Mouse (Mus musculus) lung, postnatal 0 days (tissue): ENCODE data around the gene H2al1b. TPM values are rescaled to one million over a fixed set of nuclear protein-coding genes. Genes with fewer than 3 reads are reported as not detected.
"Not testable (repeated sequence)": the region's sequence is repeated elsewhere in the genome, so short reads cannot be mapped to it uniquely, and the experiment has no call there.

Experiments used
- ATAC-seq: fragments of 200-750 bp; cut with Nextera tagmentation; 2 replicates; pipeline ENCODE4 v1.8.0; 2017; ENCODE audit warnings: moderate library complexity
- DNase-seq: peaks from one replicate; pipeline ENCODE4 v3.0.0-alpha.2; 2016; ENCODE audit warnings: low spot score
- H3K27ac ChIP-seq: fragments of 300-500 bp; sonication (generic); 2 replicates; pipeline ENCODE4 v1.5.1; 2014; ENCODE audit warnings: antibody characterized with exemption, mild to moderate bottlenecking, low read length, mixed read lengths
- H3K27me3 ChIP-seq: fragments of 300-500 bp; sonication (generic); replicated peaks from 2 replicates; pipeline ENCODE4 v1.6.1; 2014; ENCODE audit warnings: low read length, mixed read lengths; ENCODE audit not compliant: insufficient read depth
- H3K36me3 ChIP-seq: fragments of 300-500 bp; sonication (generic); 2 replicates; pipeline ENCODE4 v1.6.1; 2014; ENCODE audit warnings: low read length, mixed read lengths; ENCODE audit not compliant: insufficient read depth
- H3K4me1 ChIP-seq: fragments of 300-500 bp; sonication (generic); 2 replicates; pipeline ENCODE4 v1.6.1; 2014; ENCODE audit warnings: antibody characterized with exemption, low read depth, low read length, mixed read lengths; ENCODE audit not compliant: insufficient read depth
- H3K4me2 ChIP-seq: fragments of 300-500 bp; sonication (generic); replicated peaks from 2 replicates; pipeline ENCODE4 v1.6.1; 2014; ENCODE audit warnings: low read depth, mild to moderate bottlenecking, low read length, moderate library complexity, mixed read lengths
- H3K4me3 ChIP-seq: fragments of 300-500 bp; sonication (generic); 2 replicates; pipeline ENCODE4 v1.5.1; 2014; ENCODE audit warnings: low read depth, low read length
- H3K9ac ChIP-seq: fragments of 300-500 bp; sonication (generic); replicated peaks from 2 replicates; pipeline ENCODE4 v1.6.1; 2014; ENCODE audit warnings: low read depth, mild to moderate bottlenecking
- H3K9me3 ChIP-seq: fragments of 300-500 bp; sonication (generic); 2 replicates; pipeline ENCODE4 v1.6.1; 2016; ENCODE audit warnings: low read length, mixed read lengths
- CTCF ChIP-seq: IDR thresholded peaks from 2 replicates; pipeline ENCODE4 v1.5.1; 2016; ENCODE audit warnings: antibody characterized with exemption, mild to moderate bottlenecking
- EP300 ChIP-seq: IDR thresholded peaks from 2 replicates; pipeline ENCODE4 v1.6.1; 2016; ENCODE audit warnings: antibody characterized with exemption, mild to moderate bottlenecking, control low read depth
- WGBS: fragments of 180-500 bp; shearing (Covaris S2); extraction: QIAGEN DNeasy Blood & Tissue Kit; methylation state at CpG from one replicate; pipeline ENCODE4 v1.1.7; 2014; 5-methylcytosine and 5-hydroxymethylcytosine counted together
- polyA plus RNA-seq: library from polyadenylated mRNA; unstranded; fragments of >200 nt; fragmentation: Nextera tagmentation; extraction: Ambion mirVana; gene quantifications from 2 replicates; pipeline ENCODE4 v1.2.1, GENCODE M21; 2015

Gene H2al1b
- polyA plus RNA-seq, 1 experiment from 2014 or later: not detected

DNA sequence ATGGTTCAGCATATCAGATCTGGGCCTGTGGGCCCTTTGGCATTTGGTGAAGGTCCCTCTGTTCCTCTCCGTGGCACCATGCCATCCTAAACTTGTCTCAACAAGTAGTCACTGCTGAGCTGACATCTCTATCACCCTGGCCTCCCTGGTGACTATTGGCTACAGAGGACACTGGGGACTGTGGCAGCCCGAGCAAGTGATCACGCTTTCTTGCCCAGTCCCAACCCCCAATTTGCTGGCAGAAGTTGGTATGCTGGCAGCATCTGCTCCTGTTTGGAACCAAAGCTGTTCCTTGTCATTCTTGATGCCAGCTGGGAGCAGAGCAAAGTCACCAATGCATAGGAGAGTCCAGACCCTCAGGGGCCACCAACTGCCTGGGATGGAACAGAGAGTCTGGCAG is 33.2 kb upstream of the H2al1b start:
- Histone ChIP-seq H3K4me3 (no peak overlapping the region), H3K27me3 (no peaks in the 10 kb centered on the region), H3K36me3 (no peaks in the 10 kb centered on the region), H3K27ac (no peak overlapping the region), H3K9ac (no peak overlapping the region), H3K4me2 (no peak overlapping the region), H3K9me3 (no peaks in the 10 kb centered on the region), H3K4me1 (no peaks in the 10 kb centered on the region)
- WGBS: 86% methylated on average over 3 of the region's 3 CpGs
- TF ChIP-seq EP300 (no peak), CTCF (no peak)
- DNase-seq (no peak), ATAC-seq (no peak)

DNA sequence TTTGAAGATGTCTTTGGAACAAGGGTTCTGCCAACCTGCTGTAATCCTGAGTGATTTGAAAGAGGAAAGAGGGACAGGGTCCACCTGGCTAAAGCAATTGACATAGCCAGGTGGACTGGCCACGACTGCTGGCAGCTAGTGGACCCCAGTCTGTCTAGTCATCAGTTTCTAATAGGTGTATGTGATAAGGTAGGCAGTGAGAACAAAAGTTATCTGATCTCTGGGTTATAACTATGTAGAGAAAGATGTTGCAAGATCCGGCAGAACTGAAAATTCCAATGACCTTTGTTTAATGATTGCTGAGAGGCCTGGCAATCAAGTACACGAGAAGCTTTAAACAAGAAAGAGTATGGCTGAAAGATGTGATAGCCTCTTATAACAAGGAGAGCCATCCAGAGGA is 29.0 kb upstream of the H2al1b start:
- Histone ChIP-seq H3K4me3 (no peak overlapping the region), H3K27ac (no peak overlapping the region), H3K4me1 (no peaks in the 10 kb centered on the region), H3K9ac (no peak overlapping the region), H3K36me3 (no peaks in the 10 kb centered on the region), H3K9me3 (no peaks in the 10 kb centered on the region), H3K27me3 (no peaks in the 10 kb centered on the region), H3K4me2 (no peak overlapping the region)
- no peak for ATAC-seq
- DNase-seq: no peak
- 55% methylated on average over 3 of the region's 3 CpGs for WGBS
- TF ChIP-seq EP300 (no peak), CTCF (no peak)

DNA sequence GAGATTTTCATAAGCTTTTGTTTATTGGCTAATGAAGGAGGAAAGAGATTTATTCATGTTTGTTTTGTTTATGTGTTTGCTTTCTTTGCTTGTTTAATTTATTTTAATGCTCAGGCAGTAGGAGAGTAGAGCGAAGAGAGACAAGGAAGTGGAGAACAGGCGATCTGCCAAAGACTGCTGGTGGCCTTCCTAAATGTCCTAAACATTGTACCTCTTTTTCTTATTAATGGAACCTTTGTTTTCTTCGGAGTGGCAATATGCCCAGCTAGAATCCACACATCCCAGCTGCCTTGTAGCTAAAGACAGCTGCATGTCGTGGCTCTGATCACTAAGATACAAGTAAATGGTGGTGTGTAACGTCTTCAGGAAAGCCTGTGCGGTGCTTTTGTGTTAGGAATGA is 25.1 kb upstream of the H2al1b start:
- TF ChIP-seq EP300 (no peak), CTCF (no peak)
- Histone ChIP-seq H3K4me3 (no peak overlapping the region), H3K9ac (no peak overlapping the region), H3K36me3 (no peaks in the 10 kb centered on the region), H3K4me1 (no peaks in the 10 kb centered on the region), H3K9me3 (no peaks in the 10 kb centered on the region), H3K27ac (no peak overlapping the region), H3K4me2 (no peak overlapping the region), H3K27me3 (no peaks in the 10 kb centered on the region)
- no peak for ATAC-seq
- no peak for DNase-seq
- WGBS: 51% methylated on average over 6 of the region's 6 CpGs

DNA sequence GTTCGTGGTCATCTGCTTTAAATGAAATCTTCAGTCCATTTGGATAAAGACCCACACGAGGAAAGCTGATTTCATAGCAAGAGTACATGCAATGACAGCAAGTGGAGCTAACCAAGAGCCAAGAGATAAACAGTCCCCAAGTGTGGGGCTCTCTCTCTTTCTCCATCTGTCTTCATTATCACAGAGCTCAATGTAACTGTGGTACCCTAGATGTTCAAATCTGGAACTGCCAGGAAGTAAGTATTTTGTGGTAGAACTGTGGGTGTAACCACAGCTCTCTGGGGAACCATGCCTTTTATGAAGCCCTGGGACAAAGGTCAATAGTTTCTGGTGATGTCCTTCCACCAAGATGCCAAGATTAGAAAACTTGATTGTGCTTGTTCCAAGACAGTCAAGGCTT is 21.5 kb upstream of the H2al1b start:
- TF ChIP-seq EP300 (no peak), CTCF (no peak)
- Histone ChIP-seq H3K4me3 (no peak overlapping the region), H3K9ac (no peak overlapping the region), H3K4me1 (no peaks in the 10 kb centered on the region), H3K9me3 (no peaks in the 10 kb centered on the region), H3K27ac (no peak overlapping the region), H3K4me2 (no peak overlapping the region), H3K27me3 (no peaks in the 10 kb centered on the region), H3K36me3 (no peaks in the 10 kb centered on the region)
- DNase-seq (no peak), ATAC-seq (no peak)
- 51% methylated on average over 2 of the region's 2 CpGs for WGBS

DNA sequence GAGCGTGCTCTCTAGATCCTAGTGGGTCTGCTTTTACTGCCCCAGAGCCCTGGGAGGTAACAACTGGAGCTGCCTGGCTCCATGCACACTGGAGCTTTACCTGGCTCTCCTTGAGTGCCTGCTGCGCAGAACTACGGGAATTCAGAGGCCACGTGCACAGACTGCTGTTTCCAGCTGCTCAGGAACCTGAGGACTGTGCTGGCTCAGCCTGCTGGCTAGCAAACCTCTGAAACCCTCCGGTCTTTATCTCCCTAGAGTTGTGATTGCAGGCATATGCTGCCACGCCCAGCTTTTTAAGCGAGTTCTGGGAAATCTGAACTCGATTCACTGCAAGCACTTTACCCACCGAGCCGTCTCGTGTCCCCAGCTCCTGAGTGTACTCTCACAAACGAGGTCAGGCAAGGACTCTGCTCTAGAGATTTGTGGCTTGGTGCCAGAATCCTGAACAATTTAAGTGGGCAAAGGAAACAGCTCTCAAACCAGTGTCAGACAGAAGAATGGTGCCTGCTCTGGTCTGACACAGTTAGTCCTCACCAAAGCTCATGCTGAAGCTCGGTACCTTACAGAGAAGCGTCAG is 13.8 kb upstream of the H2al1b start:
- ATAC-seq (peak; percentile 74), DNase-seq (peak; percentile 28)
- Histone ChIP-seq H3K27ac (no peak overlapping the region), H3K27me3 (no peaks in the 10 kb centered on the region), H3K4me2 (no peak overlapping the region), H3K4me1 (no peaks in the 10 kb centered on the region), H3K36me3 (no peaks in the 10 kb centered on the region), H3K4me3 (no peak overlapping the region), H3K9ac (no peak overlapping the region), H3K9me3 (no peaks in the 10 kb centered on the region)
- TF ChIP-seq CTCF (no peak), EP300 (0 out of 2 replicates have a peak, but pooled peaks have one; percentile 22)
- 37% methylated on average over 14 of the region's 14 CpGs for WGBS

DNA sequence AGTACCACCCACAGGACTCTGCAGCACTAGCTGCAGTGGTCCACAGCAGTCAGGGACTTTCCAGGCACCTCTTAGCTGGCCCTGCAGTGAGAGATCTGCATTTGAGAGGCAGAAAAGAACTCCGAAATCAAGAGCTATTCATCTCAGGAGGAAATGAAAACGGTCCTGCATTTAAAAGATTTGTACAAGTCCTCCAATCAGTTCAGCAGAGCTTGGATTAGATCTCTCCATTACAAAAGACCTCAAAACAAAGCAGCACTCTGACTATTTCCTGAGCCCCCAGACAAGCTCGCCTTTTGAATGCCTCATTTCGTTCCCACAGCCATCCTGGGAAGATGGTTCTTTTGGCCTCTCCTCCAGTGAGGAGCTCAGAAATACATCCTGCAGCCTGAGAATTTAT is 13.0 kb upstream of the H2al1b start:
- WGBS: 57% methylated on average over 4 of the region's 4 CpGs
- no peaks in the 10 kb centered on the region for H3K36me3 ChIP-seq
- no peaks in the 10 kb centered on the region for H3K27me3 ChIP-seq
- H3K4me1 ChIP-seq: no peaks in the 10 kb centered on the region
- H3K9ac ChIP-seq: no peak overlapping the region
- ATAC-seq (no peak), DNase-seq (no peak)
- no peak for TF ChIP-seq EP300
- no peak for TF ChIP-seq CTCF
- H3K4me3 ChIP-seq: no peak overlapping the region
- H3K9me3 ChIP-seq: no peaks in the 10 kb centered on the region
- no peak overlapping the region for H3K27ac ChIP-seq
- no peak overlapping the region for H3K4me2 ChIP-seq

DNA sequence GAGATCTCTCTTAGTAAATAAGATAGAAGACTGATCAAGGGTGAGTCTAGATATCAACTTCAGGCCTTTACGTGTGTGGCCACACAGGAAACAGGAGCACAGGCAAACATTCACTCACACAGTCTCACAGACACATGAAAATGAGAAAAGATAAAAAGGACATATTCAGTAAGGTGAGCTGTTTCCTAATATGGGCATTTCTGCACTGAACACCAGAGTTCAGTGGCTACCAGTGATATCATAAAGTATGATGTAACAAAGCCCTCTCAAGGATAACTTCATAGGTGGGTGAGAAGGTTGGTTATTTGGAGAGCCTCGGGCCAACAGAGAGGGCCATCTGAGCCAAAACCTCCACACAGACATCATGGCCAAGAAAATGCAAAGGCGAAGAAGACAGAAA is 3.3 kb upstream of the H2al1b start, which contains the start of gene H2al1a:
H2al1a (plus strand) TSS at position 301 of the 400 bp plus-strand sequence.
- not testable (repeated sequence) for H3K36me3 ChIP-seq, H3K27me3 ChIP-seq, H3K4me2 ChIP-seq, H3K27ac ChIP-seq, H3K4me1 ChIP-seq, H3K9me3 ChIP-seq, ATAC-seq, H3K4me3 ChIP-seq, H3K9ac ChIP-seq, DNase-seq
- no CpG with 5 or more reads among the region's 3 CpGs for WGBS

DNA sequence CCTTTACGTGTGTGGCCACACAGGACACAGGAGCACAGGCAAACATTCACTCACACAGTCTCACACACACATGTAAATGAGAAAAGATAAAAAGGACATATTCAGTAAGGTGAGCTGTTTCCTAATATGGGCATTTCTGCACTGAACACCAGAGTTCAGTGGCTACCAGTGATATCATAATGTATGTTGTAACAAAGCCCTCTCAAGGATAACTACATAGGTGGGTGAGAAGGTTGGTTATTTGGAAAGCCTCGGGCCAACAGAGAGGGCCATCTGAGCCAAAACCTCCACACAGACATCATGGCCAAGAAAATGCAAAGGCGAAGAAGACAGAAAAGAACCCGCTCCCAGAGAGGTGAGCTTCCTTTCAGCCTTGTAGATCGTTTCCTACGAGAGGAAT is 3.1 kb downstream of the H2al1b start, which contains the start of gene H2al1c:
H2al1c (plus strand) TSS at position 301 of the 400 bp plus-strand sequence.
- H3K36me3 ChIP-seq, DNase-seq, H3K27ac ChIP-seq, H3K4me1 ChIP-seq, H3K9me3 ChIP-seq, H3K27me3 ChIP-seq, H3K9ac ChIP-seq, ATAC-seq, H3K4me3 ChIP-seq, H3K4me2 ChIP-seq: not testable (repeated sequence)
- 57% methylated on average over 1 of the region's 6 CpGs for WGBS

DNA sequence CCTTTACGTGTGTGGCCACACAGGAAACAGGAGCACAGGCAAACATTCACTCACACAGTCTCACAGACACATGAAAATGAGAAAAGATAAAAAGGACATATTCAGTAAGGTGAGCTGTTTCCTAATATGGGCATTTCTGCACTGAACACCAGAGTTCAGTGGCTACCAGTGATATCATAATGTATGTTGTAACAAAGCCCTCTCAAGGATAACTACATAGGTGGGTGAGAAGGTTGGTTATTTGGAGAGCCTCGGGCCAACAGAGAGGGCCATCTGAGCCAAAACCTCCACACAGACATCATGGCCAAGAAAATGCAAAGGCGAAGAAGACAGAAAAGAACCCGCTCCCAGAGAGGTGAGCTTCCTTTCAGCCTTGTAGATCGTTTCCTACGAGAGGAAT is 6.3 kb downstream of the H2al1b start, which contains the start of gene H2al1d:
H2al1d (plus strand) TSS at position 301 of the 400 bp plus-strand sequence.
- H3K4me3 ChIP-seq, DNase-seq, H3K4me1 ChIP-seq, H3K27me3 ChIP-seq, ATAC-seq, H3K36me3 ChIP-seq, H3K9me3 ChIP-seq, H3K4me2 ChIP-seq, H3K27ac ChIP-seq, H3K9ac ChIP-seq: not testable (repeated sequence)
- WGBS: no CpG with 5 or more reads among the region's 6 CpGs
